Mouse (Mus musculus) spleen, postnatal 14 days (tissue): Measurements from ENCODE around the gene Rbpms2.

Experiments
- DNase-seq, 2 experiments: peaks; one replicate each; pipeline ENCODE4 v3.0.0; 2021 to 2022; ENCODE audit warnings: low spot score in 2 of 2

Gene Rbpms2

GRCm38 (mm10) chr9:65692959-65693603, 63.6 kb downstream of the Rbpms2 start:
- DNase-seq, result no peak

GRCm38 (mm10) chr9:65695646-65696045, 66.2 kb downstream of the Rbpms2 start:
- DNase-seq, result no peak

GRCm38 (mm10) chr9:65696337-65696736, 66.9 kb downstream of the Rbpms2 start:
- no peak for DNase-seq

GRCm38 (mm10) chr9:65697356-65697755, 67.9 kb downstream of the Rbpms2 start:
- DNase-seq, result no peak

- DNase-seq, result no peak
Observed at GRCm38 (mm10) chr9:65697992-65698391, 68.5 kb downstream of the Rbpms2 start.

- no peak for DNase-seq
Observed at GRCm38 (mm10) chr9:65700504-65700903, 71.1 kb downstream of the Rbpms2 start.

GRCm38 (mm10) chr9:65702286-65702685, 72.8 kb downstream of the Rbpms2 start:
- DNase-seq, result no peak

GRCm38 (mm10) chr9:65703241-65703640, 73.8 kb downstream of the Rbpms2 start:
- DNase-seq, result no peak

GRCm38 (mm10) chr9:65703926-65704595, 74.6 kb downstream of the Rbpms2 start:
- no peak for DNase-seq
